Mouse (Mus musculus) lung, postnatal 0 days (tissue): Measurements from ENCODE around the gene Ppp4r3b.

ENCODE experiments used
- CTCF ChIP-seq: IDR thresholded peaks from 2 replicates; pipeline ENCODE4 v1.5.1; 2016; ENCODE audit warnings: antibody characterized with exemption, mild to moderate bottlenecking
- EP300 ChIP-seq: IDR thresholded peaks from 2 replicates; pipeline ENCODE4 v1.6.1; 2016; ENCODE audit warnings: antibody characterized with exemption, mild to moderate bottlenecking, control low read depth

- TF ChIP-seq CTCF, result no peak
- no peak for TF ChIP-seq EP300
Measured at GRCm38 (mm10) chr11:29237364-29237763, 64.7 kb downstream of the Ppp4r3b start.
